Mouse (Mus musculus) 3T3-L1 (cell line): ENCODE measurements around the gene 1700056E22Rik.

ENCODE experiments used
- DNase-seq: peaks from one replicate; pipeline ENCODE4 v3.0.0-alpha.2; 2015; ENCODE audit warnings: low read depth, low spot score

The 1700056E22Rik gene

DNA sequence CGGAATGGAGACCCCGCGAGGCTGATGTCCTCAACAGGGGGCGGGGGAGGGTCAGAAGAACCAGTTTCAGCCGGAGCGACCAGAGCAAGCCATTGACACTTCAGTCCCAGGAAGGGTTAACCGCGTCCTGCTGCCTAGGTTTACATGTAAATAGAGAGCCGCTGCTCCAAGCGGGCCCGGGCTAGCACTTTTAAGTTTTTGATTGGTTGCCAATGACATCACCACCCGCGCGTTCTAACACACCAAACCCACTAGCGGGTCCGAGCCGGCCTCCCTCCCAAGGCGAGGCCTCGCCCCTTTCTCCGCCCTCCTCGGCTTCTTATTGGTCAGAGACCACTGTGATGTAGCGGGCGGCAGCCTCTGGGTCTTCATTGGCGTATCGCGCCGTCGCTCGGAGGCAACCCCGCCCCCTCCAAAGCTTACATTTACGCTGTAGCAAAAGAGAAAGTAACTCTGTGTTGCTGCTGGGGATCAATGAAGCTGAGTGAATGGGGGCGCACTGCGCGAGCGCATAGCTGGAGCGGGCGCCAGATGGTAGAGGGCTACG lies at the start of gene 1700056E22Rik:
Gene 1700056E22Rik (minus strand): TSS at position 291 of the 547 bp plus-strand sequence.
- DNase-seq: peak; percentile 100

- DNase-seq: peak; percentile 67
Observed at GRCm38 (mm10) chr1:184083166-184083565, 49.1 kb upstream of the 1700056E22Rik start.

DNA sequence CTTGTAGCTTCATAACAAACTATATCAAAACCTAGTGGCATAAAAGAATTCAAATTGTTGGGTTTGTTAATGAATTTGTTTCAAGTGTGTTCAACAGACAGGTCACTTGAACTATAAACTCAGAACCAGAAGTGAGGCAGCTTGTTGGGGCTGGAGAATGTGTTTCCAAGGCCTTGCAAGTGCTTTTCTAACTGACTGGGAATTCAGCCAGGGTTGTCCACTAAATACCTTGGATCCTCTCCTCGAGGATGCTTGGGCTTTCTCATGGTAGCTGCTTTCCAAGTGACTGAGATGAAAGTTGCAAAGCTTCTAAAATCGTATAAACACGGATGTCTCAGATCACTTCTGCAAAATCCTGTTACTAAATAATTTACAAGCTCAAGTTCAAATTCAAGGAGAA lies 48.6 kb upstream of the 1700056E22Rik start:
- DNase-seq: peak; percentile 62

- no peak for DNase-seq
Observed at GRCm38 (mm10) chr1:184079304-184079703, 45.2 kb upstream of the 1700056E22Rik start.

GRCm38 (mm10) chr1:184076756-184077155 lies 42.7 kb upstream of the 1700056E22Rik start:
- peak; percentile 99 for DNase-seq

DNA sequence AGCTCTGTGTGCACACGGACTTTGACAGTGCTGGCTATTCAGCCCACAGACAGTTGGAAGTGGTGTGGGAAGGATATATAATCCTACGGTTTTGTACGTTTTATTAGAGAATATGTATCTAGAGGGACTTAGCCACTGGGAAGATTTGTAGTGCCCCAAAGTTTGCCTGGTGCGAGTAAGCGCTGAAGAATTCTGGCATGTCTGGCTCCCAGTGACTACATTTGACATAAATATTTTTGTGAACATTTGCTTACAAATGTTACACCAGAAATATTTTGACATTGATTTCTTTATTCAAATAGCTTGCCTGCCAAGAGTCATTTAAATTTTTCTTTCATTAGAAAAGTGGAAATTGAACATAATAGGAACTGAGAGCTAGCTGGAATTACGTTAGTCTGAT lies 42.0 kb upstream of the 1700056E22Rik start:
- peak; percentile 64 for DNase-seq

DNA sequence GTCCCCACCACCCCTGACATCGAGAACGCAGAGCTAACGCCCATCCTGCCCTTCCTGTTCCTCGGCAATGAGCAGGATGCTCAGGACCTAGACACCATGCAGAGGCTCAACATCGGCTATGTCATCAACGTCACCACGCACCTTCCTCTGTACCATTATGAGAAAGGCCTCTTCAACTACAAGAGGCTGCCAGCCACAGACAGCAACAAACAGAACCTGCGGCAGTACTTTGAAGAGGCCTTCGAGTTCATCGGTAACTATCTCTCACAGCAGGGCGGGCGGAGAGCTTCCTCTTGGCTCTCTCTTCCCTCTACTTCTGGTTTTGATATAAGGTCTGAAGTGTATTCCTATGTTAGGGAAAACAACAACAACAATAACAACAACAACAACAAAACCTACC lies 34.9 kb upstream of the 1700056E22Rik start:
- DNase-seq: no peak

GRCm38 (mm10) chr1:184067704-184068558 lies 33.8 kb upstream of the 1700056E22Rik start:
- no peak for DNase-seq

- DNase-seq: no peak
Observed at GRCm38 (mm10) chr1:184066460-184067287, 32.6 kb upstream of the 1700056E22Rik start.

DNA sequence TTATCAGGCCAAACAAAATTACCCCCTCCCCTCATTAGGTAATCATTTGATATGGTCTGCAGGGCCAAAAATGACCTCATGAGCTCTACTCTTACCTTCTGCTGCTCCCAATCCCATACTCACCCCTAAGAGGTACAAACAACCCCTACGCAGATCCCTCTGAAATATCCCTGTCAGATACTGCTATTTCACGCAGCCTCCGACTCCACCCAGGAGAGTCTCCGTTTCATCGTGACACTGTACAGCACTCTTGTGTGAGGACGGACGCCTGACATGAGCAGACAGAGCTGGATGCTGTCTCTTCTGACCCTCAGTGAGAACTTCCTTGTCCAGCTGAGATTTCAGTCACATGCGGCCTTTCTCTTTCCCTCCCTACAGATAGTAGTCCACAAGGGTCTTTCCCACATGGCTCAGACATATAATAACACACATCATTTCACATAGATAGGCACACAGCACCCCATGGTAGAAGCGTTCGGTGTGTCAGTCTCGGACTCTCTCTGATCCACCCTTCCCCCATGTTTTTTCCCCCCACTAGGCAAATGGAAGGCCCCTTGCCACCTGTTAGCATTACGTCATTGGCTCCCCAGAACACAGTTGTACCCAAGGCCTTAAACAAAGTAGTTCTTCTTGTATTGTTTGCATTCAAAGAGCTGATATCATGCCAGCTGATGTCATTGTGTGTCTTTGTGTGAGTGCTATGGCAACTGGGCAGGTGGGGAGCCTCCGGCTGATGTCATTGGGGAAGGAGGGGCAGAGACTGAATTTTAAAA lies 31.7 kb upstream of the 1700056E22Rik start:
- no peak for DNase-seq

DNA sequence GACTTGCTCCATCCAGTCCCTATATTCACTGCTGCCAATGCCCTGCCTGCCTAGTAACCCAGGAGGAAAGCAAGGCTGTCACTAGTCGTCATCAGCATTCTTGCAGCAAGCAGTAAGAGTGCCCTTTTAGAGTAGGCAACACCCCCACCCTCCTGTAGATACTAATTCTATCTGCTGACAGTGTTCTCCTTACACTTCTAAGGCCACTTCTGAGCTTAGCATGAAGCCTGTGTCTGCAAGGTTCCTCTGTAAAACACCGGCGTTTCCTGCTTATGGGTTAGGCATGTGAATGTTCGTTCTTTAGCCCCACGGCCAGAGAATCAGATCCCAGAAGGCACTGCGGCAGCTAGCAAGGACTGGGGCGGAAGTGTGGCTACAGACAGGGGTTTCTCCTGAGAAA lies 30.2 kb upstream of the 1700056E22Rik start:
- no peak for DNase-seq

- no peak for DNase-seq
Observed at GRCm38 (mm10) chr1:184061901-184062300, 27.8 kb upstream of the 1700056E22Rik start.

DNA sequence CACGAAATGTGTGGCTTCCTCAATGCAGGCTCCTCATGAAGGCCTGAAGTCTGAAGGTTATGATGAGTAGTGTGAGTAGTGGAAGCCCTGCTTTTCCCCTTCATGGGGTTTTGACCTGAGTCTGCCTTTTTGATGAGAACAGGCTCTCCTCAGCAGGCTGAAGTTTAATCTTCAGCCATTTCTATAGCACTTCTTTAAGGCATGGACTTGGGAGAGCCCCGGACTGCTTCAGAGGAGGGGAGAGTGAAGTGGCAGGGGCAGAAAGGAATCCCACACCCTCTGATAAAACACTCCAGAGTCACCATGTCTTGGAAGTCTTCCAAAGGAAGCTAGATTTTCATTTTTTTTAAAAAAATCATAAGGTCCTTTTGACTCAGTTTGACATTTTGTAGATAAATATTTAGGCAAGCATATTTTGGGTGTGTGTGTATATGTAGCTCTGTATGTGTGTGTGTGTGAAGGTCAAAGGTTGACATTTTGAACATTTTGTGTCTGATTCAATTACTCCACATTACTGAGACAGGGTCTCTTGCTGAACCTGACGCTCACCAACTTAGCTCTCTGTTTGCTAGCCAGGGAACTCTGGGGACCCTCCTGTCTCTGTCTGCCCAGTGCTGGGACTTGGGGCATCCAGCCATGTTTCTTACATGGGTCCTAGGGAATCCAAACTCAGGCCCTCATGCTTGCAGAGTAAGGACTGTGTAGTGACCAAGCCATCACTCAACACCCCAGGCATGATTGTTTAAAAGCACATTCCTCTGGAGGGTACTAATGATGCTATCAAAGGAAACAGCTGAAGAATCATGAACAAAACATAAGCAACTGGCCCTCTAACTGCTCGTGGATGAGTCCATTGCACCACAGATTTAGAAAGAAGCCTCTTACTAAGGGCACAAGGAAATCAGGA lies 27.0 kb upstream of the 1700056E22Rik start:
- DNase-seq: peak; percentile 51

DNA sequence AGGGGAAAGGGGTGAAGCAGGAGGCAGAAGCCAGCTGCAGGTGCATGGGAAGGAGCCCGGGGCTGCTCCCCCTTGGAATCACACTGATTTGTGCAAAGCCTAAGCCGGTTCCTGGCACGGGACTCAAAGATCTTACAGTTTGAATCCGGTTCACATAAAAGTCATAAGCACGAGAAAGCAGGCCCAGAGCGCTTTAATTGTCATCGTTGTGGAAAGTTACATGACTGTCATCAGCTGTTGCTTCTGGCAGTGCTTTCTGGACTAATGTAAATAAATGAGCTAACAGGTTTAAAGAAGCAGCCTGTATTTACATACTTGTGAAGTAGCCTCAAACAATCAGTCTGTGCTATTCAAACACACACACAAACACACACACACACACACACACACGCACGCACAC lies 26.3 kb upstream of the 1700056E22Rik start:
- DNase-seq: no peak

DNA sequence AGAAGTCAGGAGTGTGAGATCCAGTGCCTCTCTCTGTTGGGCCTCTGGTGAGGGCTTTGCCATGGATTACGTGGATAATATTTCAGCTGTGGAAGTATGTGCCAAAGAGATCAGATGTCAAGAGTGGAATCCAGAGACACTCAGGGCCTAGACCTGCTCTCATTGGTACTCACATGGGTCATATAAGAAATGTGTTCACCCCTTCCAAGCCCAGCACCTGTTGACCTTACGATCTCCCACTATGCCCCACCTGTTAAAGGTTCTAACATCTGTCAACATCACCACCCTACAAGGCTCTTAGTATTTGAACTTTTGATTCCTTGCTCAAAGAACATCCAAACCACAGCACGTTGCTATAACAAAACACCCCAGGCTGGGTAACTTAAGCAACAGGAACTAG lies 25.7 kb upstream of the 1700056E22Rik start:
- no peak for DNase-seq

GRCm38 (mm10) chr1:184058206-184058605 lies 24.1 kb upstream of the 1700056E22Rik start:
- DNase-seq: no peak

- DNase-seq: no peak
Observed at GRCm38 (mm10) chr1:184054176-184054575, 20.1 kb upstream of the 1700056E22Rik start.

DNA sequence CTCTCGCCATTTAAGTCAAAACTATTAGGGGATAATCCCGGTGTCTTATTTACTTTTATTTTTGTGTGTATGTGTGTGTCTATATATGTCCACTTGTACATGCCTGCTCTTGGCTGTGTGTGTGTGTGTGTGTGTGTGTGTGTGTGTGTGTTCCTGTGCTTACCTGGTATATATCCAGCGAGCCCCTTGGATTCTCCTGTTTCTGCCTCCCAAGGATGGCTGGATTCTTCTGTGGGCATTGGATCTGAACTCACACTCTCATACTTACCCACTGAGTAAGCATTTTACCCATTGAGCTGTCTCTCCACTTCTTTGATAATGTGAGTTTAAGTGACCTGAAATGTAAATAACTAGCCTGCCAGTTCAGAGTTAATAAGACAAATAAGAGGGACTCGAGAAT lies 19.6 kb upstream of the 1700056E22Rik start:
- DNase-seq: no peak

GRCm38 (mm10) chr1:184053141-184053540 lies 19.0 kb upstream of the 1700056E22Rik start:
- DNase-seq: no peak

DNA sequence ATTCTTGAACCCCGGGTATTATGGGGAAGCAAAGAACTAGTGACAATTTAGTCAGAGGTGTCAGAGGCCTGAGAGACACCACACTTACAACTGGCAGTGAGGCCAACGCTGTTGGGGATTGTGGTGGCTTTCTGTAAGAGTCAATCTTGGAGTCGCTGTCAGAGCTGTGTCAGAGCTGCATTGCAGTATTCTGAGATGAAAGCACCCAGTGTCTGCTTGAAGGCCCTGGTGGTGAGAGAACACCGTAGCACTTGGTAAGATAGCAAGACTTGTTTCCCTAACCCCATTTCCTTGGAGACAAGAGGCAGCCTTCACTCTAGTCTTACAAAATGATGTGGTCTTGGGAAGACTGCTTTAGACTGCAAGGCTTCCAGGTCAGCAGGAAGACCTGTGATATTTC lies 18.2 kb upstream of the 1700056E22Rik start:
- peak; percentile 27 for DNase-seq
